Mouse (Mus musculus): ENCODE data around the gene Cdyl.
A peak's percentile ranks its signal among the peaks of the same experiment; 100 is the strongest.

The Cdyl gene

GRCm38 (mm10) chr13:35795887-35796286 lies 136.3 kb downstream of the Cdyl start:
- TF ChIP-seq GATA4 (IDR thresholded peaks at IDR 0.05; ENCODE audit: insufficient replicate concordance, low read length) = no peak

GRCm38 (mm10) chr13:35796352-35796751 lies 136.7 kb downstream of the Cdyl start:
- no peak for TF ChIP-seq GATA4 (IDR thresholded peaks at IDR 0.05; ENCODE audit: insufficient replicate concordance, low read length)

- TF ChIP-seq GATA4 (IDR thresholded peaks at IDR 0.05; ENCODE audit: insufficient replicate concordance, low read length) = no peak
These were observed 138.3 kb downstream of the Cdyl start for GRCm38 (mm10) chr13:35797811-35798522.

- TF ChIP-seq GATA4 (IDR thresholded peaks at IDR 0.05; ENCODE audit: insufficient replicate concordance, low read length) = no peak
These were observed 139.0 kb downstream of the Cdyl start for GRCm38 (mm10) chr13:35798645-35799044.

- no peak for TF ChIP-seq GATA4 (IDR thresholded peaks at IDR 0.05; ENCODE audit: insufficient replicate concordance, low read length)
These were observed 140.6 kb downstream of the Cdyl start for GRCm38 (mm10) chr13:35800270-35800669.

GRCm38 (mm10) chr13:35805727-35806126 lies 146.1 kb downstream of the Cdyl start:
- TF ChIP-seq GATA4 (IDR thresholded peaks at IDR 0.05; ENCODE audit: insufficient replicate concordance, low read length) = no peak

GRCm38 (mm10) chr13:35806165-35806564 lies 146.5 kb downstream of the Cdyl start:
- no peak for TF ChIP-seq GATA4 (IDR thresholded peaks at IDR 0.05; ENCODE audit: insufficient replicate concordance, low read length)

GRCm38 (mm10) chr13:35807016-35807415 lies 147.4 kb downstream of the Cdyl start:
- TF ChIP-seq GATA4 (IDR thresholded peaks at IDR 0.05; ENCODE audit: insufficient replicate concordance, low read length) = no peak

GRCm38 (mm10) chr13:35807525-35807924 lies 147.9 kb downstream of the Cdyl start:
- TF ChIP-seq GATA4 (IDR thresholded peaks at IDR 0.05; ENCODE audit: insufficient replicate concordance, low read length) = peak; percentile 77; the same call in 1 of the 2 replicates

GRCm38 (mm10) chr13:35807940-35808339 lies 148.3 kb downstream of the Cdyl start:
- no peak for TF ChIP-seq GATA4 (IDR thresholded peaks at IDR 0.05; ENCODE audit: insufficient replicate concordance, low read length)

GRCm38 (mm10) chr13:35809252-35810159 lies 149.9 kb downstream of the Cdyl start:
- TF ChIP-seq GATA4 (IDR thresholded peaks at IDR 0.05; ENCODE audit: insufficient replicate concordance, low read length) = no peak; the same call in 1 of the 2 replicates

GRCm38 (mm10) chr13:35810160-35810537 lies 150.5 kb downstream of the Cdyl start:
- no peak for TF ChIP-seq GATA4 (IDR thresholded peaks at IDR 0.05; ENCODE audit: insufficient replicate concordance, low read length)

GRCm38 (mm10) chr13:35811361-35812190 lies 151.9 kb downstream of the Cdyl start:
- TF ChIP-seq GATA4 (IDR thresholded peaks at IDR 0.05; ENCODE audit: insufficient replicate concordance, low read length) = no peak

- TF ChIP-seq GATA4 (IDR thresholded peaks at IDR 0.05; ENCODE audit: insufficient replicate concordance, low read length) = no peak
These were observed 152.5 kb downstream of the Cdyl start for GRCm38 (mm10) chr13:35812191-35812440.

- no peak for TF ChIP-seq GATA4 (IDR thresholded peaks at IDR 0.05; ENCODE audit: insufficient replicate concordance, low read length)
These were observed 153.9 kb downstream of the Cdyl start for GRCm38 (mm10) chr13:35813348-35814127.

Data from liver, adult (tissue).